Mouse (Mus musculus) embryonic fibroblast, embryonic 13.5 days (primary cell): Measurements from ENCODE around the gene Dpy19l3.

ENCODE experiments used
- CTCF ChIP-seq: IDR thresholded peaks from 2 replicates; pipeline ENCODE4 v1.5.1; 2011; ENCODE audit warnings: mild to moderate bottlenecking, control low read depth, low read length, moderate library complexity, borderline replicate concordance; ENCODE audit not compliant: insufficient read depth
- POLR2A ChIP-seq: IDR thresholded peaks from 2 replicates; pipeline ENCODE4 v1.6.1; 2011; ENCODE audit warnings: low read depth, mild to moderate bottlenecking, control low read depth, low read length, moderate library complexity

DNA sequence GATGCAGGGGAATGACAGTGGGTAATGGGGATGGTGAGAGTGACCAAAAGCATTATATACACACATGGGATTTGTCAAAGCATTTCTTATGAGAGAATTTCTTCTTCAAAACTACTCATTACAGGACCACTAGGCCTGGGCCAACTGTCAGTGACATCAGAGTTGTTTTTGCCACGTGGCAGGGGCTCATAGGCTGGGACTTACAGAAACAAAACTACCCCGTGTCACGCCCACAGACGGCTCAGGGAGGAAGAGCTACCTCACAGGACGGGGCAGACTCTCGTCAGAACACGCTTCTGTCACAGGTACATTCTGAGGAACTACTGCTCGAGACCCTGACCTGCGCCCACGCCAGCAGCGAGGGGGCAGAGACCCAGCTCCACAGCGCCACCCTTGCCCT, 25.9 kb downstream of the Dpy19l3 start:
- TF ChIP-seq CTCF (no peak), POLR2A (no peak)
